Mouse (Mus musculus) thymus, postnatal 4 days (tissue): Measurements from ENCODE around the gene Lmf1.
A peak's percentile ranks its signal among the peaks of the same experiment; 100 is the strongest.

Experiments
- DNase-seq: peaks from one replicate; pipeline ENCODE4 v3.0.0; 2021

Lmf1 gene

DNA sequence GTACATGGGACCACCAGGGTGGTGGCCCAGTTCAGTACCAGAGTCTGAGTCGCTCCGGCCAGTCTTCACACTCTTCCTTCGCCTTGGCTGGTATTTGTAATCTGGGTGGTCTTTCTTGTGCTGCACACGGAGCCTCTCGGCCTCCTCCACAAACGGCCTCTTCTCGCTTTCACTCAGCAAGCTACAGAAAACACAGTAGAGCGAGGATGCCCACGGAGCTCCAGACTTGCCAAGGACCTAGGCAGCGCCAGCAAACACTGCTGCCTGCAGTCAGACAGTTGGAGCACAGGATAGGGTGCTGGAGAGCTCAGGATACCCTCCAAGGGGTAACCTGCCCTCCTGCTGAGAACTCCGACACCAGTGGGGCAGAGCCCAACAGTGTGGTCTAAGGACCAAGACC is 10.0 kb upstream of the Lmf1 start:
- no peak for DNase-seq

DNA sequence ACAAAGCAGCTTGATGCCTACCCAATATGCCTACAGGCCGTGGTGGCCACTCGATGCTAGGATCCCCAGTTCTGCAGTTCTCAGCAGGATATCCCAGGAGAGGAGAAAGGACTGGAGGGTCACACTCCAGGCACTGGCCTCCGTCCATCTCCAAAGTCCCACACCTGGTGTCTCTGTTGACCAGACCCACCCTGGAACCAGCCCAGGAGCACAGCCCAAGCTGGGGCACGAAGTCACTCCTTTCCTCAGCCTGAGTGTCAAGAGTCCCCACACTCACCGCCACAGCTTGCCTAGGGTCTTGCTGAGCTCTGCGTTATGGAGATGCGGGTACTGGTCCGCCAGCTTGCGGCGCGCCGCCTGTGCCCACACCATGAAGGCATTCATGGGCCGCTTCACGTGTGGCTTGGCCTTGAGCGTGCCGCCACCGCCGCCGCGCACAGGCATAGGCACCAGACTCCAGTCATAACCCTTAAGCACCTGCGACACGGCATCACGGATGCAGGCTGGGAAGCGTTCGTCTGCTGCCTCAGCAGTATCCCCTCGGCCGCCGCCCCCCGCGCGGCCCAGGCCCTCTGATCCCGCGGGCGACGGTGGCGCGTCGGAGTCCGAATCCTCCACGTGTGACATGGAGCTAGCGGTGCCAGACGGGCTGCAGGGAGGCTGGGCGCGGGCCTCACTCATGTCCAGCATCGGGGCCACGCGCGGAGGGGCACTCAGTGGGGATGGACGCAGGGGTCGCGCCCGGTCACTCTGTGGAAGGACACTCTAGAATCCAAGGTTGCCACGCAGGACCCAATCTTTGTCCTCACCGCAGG is 8.8 kb upstream of the Lmf1 start:
- DNase-seq: peak; percentile 44

DNA sequence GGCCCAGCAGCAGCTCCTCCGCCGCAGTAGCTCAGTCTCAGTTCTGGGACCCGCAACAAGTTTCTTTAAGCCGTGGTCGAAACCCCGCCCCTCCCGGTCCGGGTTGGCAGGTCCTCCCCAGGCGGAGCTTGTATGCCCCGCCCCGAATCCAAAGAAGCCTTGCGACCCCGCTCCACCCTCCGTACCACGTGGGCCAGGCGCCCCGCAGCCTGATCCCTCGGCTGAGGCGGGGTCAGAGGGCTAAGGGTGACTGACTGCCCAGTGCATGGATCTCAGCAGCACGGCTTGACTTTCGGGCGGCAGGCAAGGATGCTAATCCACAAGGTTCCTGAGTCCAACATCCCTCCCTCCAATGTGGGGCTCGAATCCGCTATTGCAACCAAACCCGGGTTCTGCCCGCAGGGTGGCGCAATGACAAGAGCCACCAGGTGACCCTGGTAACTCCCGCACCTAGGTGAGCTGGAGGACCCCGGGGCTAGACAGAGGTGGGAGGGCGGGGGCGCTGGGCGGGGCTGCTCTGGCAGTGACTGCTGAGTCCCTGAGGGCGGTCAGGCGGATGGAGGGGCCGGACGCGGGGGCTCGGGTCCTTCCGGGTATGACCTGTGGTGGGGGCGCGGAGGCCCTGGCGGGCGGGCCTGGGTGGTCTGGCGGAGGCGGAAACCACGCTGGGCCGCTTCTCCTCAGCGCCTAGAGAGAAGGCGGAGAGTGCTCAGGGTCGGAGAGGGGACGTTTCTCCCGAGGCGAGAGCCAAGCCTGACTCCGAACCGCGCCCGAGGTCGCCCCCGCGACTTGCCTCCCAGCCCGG is 8.0 kb upstream of the Lmf1 start, which contains the start of gene Sox8:
Gene Sox8 (minus strand): TSS at position 39 of the 805 bp plus-strand sequence.
- DNase-seq: peak; percentile 83

DNA sequence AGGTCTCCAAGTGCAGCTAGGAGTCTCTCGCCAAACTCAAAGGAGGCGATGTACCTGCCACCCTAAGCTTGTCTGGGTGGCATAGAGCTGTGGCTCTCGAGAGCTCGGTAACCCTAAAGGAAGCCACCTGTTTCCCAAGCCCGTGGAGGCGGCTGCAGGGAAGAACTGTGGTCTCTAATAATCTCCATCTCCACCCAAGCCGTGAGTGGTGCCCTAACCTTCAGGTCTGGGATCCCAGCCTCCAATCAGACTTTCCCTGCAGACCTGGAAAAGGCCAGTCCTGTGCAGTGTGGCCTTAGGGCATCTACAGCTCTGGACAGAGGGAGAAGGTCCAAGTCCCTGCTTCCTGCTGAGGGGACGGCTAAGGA is 7.4 kb upstream of the Lmf1 start:
- DNase-seq: no peak

DNA sequence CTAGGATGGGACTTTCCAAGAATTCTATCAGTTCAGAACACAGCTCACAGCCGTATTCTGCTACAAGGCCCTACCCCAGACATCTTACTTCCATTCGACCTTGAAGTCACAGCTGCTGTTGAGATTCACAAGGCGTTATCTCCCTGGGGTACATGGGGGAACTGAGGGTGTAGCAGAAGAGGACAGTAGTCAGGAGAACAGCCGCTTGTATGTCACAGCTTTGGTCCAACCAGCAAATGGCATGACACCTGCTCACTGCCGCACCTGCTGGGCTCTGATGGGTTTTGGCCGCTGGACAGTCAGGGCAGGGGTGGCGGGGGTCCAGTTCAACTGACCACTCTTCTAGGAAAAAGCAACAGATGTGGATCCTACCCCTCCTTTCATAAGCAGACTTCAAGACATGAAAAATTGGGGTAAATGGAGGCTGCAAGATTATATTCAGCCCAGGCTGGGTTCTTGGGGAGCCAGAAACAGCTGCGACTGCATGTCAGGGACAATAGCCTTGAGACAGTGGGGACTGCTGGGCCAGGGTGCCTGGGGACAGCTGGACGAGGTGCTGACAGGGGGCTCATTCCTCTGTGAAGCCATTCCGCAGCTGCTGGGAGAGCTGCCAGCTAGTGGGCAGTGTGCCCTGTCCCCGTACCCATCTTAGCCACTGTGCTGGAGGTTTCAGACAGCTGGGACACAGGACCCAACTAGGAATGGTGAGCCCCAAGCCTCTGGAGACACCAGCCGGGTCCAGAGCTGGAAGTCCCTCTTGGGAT is 3.5 kb upstream of the Lmf1 start:
- DNase-seq: no peak

DNA sequence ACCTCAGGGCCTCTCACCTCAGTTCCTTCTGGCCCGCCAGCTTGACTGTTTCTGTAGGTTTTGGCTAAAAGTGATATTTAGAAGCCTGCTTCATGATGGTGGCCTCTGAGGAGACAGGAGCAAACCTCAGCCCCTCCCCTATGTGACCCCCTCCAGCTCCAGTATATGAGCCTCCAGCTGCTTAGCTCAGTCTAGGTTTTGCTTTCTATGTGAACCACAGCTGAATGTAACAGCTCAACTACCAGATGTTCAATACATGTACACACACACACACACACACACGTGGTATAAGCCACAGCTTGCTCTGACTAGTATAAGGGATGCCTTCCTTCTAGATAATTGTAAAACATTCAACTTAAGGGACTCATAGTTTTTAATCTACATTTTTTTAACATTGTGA is 2.9 kb upstream of the Lmf1 start:
- DNase-seq: no peak

DNA sequence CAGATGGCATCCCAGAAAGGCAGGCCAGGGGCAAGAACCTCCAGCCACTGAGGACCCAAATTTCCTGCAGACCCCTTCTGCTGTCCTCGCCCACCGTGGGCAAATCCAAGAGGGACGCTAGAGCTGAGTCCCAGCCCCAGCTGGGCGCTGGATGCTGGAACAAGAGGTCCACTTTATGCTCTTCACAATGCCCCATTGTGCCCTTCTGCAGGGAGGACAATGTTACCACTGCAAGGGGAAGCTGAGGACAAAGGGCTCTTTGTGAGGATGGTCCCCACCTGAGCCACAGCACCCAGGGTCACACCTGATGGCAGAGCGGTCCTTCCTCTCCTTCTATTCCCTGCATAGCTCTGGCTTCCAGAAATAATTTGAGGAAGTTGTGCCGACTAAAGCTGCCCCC is 1.6 kb upstream of the Lmf1 start:
- no peak for DNase-seq

DNA sequence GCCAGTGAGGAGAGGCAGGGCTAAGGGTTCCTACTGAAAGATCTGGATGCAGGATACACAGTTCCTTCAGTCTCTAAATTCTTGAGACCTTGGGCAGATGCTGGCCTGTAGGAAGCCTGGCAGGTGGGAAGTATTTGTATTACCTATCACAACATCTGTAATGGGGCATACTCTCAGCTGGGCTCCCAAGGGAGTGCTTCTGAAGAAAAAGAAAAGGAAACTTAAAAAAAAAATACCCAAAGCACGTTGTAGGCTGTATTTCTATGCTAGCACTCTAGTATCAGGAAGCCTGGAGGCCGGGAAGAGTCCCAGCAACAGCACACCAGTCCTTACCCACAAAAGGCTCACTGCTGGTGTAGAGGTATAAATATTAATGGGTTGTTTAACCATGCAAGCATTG is 1.2 kb upstream of the Lmf1 start:
- no peak for DNase-seq

DNA sequence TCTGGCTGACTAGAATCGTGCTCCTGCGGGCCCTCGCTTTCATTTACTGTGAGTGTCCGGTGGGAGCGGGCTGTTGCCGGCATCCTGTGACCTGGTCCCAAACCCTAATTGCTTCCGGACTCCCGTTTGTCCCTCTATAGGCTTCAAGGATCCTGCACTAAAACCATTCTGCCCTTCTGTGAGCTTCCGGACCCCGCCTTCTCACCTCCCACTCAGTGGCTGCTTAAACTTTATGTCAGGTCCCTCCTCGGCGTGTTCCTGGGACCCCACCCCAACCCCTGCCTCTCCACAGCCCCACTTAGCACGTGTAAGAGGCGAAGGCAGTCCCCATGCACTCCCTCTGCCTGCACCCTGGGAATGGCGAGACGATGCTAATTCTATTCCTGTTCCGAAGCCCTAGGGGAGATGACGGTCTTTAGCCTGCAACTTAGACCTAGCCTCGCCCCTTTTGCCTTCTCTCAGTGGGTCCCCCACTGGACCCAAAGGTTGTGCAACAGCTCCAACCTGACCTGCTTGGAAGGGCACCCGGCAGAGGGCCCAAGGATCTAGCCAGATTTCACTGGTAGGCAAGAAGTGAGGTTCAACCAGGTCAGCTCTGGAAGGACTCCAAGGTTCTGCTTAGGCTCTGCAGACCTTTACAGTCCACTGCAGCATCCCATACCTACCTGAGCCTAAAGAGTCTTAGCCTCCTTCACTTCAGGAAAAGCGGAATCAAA is 605 bp downstream of the Lmf1 start:
- no peak for DNase-seq

DNA sequence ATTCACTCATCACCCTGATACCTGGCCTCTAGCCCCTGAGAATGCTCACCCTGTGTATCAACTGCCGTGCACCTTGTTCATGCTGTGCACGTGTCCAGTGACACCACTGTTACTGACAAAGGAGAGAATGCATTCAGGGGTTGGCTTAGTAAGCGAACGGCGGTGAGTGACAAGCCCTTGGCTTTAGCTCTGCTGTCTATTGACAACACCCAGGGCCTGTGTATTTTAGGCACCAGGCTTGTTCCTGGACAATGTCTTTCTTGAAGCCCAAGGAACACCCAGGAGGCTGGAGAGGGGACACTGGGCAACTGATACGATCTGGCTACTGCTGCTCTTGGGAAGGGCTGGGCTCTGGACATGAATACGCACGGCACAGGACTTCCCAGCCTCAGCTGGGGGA is 3.2 kb downstream of the Lmf1 start:
- no peak for DNase-seq

DNA sequence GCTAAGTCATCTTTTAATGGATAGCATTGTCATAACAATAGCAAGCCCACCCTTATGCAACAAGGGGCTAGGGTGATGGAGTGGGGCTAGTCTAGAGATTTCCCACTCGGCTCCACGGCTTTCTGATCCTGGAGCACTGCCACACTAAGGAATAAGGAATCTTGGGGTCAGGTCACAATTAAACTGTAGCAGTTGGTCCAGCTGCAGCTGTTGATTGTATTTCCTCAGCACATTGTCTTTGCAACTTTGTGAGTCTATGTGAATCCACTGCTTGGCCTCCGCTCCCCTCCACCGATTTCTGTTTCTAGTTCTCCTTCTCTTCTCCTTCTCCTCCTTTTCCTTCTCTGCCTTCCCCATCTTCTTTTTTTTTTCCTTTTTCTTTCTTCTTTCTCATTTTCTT is 4.2 kb downstream of the Lmf1 start:
- no peak for DNase-seq

DNA sequence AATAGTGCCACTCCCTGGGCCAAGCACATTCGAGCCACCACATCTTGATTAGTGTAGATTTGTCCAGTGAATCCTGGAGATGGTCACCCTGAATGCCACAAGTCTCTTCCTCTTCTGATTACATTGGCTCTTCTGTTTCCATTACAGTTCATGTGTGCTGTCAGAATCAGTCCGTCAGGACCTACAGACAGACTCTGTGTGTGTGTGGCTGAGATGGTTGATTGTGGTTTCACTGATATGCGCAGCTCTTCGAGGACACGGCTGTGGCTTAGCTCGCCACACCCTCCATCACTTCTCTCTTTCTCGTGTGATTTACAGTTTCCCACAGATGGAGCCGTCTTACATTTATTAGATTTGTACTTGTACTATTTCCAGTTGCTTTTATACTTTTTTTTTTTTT is 5.0 kb downstream of the Lmf1 start:
- DNase-seq: no peak

DNA sequence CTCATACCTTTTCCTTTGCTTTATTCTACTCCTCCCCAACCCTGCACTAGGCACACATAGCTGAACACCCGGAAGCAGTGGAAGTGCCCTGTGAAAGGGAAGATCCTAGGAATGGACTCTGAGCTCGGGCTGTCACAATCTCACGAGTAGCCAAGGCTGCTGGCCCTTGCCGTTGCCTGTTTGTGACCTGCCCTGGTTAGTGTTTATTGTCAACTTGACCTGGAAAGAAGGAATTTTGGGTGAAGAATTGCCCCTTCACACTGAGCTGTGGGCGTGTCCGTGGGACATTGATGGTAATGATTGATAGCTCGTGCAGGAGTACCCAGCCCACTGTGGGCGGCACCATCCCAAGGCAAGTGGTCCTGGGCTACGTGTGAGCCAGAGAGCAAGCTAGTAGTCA is 5.8 kb downstream of the Lmf1 start:
- DNase-seq: no peak

DNA sequence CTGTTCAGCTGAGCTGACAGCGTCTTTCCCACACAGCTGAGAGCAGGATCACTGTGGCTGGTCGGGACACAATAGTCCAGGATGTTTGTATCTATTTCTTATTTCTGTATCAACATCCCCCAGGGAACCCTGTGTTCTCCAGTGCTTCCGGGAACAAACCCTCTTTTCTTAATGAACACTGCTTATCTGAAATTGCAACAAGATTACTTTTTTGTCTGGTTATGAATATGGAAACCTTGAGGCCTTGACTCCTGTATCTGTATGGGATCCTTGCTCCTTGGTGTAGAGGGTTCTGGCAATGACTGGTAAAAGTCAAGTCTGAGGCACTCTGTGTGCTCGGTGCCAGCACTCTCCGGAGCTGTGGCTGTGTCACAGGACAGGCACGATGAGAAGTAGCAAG is 11.2 kb downstream of the Lmf1 start:
- DNase-seq: no peak

DNA sequence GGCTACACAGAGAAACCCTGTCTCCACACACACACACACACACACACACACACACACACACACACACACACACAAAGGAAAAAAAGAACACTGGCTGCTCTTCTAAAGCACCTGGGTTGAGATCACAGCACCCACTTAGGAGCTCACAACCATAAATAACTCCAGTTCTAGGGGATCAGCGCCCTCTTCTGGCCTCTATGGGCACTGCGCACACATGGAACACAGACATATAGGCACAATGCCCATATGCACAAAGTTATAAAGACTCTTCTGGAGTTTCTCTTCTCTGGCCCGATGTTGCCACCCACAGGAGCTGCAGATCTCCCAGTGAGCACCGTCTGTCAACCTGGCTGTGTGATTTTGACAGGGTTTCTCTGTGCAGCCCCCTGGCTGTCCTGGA is 12.1 kb downstream of the Lmf1 start:
- peak; percentile 34 for DNase-seq

DNA sequence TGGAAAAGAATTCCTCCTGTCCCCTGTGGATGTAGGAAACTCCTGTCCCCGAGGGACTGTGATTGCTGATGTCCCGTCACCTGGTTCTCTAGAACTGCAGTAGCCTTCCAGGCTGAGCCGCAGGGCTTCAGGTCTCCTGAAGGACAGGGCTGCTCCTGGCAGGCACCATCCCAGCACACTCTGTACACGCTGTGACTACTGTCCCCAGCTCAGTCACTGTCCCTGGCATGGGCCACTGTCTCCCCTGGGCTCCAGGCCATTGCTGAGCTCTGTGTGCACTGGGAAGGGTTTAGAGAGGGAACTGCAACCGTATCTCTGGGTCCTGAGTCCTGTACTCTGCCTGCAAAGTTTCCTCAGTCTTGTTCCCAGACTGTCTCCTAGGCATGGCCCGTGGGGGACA is 13.5 kb downstream of the Lmf1 start:
- no peak for DNase-seq

DNA sequence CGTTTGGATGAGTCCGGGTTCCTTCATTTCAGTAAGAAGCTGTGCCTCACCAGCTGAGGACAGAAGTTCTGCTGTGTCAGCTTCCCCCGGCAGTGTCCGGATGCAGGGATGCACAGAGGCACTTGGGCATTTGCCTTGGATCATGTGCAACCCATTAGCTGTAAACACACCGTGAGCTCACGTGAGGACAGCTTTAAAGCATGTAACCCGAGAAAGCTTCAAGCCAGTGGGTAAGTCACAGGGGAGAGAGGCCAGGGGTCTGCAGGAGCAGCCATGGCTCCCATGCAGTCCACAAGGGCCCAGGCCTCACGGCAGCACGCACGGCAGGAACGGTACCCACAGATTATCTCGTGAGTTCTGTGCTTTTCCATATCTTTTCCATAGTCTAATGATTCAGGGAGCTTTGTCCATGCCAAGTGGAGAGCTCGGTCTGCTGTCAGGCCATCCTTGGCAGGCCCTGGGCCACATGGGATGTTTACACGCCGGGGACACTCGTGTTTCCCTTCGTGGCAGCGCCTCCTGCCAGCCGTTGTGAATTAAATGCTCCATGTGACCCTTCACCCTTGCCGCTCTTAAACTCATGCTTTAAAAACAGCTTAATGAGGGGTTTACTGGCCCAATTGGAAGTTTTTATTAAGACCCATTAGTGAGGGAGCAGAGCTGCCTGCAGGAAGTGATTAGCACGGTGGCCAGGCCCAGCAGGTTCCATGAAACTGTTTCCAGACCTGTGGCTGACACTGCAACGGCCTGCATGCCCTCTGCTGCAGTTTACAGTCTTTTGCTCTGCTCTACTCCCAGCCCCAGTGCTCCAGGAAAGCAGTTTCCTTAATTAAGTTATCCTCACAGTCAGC is 14.8 kb downstream of the Lmf1 start:
- no peak for DNase-seq

DNA sequence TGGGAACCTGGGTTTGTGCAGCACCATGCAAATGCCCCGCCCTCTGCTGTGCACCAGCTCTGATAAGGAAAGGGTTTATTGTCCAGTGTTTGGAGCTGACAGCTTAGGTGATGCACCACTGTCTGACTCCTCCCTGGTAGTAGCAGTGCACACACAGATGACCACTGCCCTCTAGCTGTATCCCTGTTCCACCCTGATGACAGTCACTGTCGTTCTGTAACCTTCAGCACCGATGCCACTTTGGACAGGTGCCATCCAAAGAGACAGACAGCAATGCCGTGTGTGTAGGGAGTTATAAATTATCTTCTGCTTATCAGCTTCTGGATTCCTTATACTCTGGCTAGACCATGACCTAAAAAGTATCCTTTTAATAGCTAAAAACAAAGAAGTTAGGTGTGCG is 16.6 kb downstream of the Lmf1 start:
- no peak for DNase-seq

DNA sequence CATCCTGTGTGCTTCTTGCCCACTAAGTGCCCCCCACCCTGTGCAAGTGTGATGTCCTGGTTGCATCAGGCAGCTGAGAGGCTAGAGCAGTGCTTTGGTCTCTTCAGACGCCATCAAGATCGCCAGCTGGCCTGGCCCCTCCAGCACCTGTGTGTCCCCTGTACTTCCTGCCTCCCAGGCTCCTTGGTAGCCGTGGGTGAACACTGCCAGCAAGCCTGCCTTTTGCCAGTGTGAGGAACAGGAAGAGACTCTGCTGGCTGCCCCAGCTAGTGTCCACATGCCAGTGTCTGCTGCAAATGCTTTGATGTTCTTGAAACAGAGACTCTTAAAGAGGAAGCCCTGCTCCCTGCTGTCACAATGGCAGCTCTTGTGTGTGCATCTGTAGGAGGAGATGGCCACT is 18.7 kb downstream of the Lmf1 start:
- no peak for DNase-seq

DNA sequence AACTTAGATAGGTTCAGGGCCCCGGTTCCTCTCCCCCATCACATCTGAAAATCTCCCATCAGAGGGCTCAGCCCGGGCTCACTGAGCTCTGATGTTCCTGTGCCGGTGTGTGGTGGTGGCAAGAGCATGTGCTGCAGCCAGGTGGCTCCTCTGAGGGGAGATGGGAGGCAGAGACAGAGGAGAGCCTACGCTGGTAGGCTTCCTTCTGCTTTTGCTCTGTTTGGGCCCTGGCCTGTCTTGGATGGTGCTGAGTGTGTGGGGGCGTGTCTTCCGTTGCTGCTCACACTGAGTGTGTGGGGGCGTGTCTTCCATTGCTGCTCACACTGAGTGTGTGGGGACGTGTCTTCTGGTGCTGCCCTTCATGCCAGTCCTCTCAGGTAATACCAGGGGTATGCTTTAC is 23.5 kb downstream of the Lmf1 start:
- peak; percentile 68 for DNase-seq

DNA sequence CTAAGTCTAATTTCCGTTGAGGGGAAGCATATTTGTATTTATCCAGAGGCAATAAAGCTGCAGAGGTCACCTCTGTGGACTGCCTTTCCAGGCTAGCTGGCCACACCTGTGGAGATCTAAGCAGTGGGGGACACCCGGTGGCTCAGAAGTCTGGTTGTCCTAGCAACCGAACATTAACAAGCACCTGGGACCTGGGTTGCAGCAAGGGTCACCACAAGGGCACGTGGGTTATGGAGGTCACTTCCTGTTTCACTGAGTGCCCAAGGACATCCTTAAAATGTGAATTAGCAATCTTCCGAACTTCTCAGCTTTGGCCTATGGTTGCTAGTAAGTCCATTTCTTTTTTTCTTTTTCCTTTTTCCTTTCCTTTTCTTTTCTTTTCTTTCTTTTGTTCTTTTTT is 25.3 kb downstream of the Lmf1 start:
- DNase-seq: no peak

DNA sequence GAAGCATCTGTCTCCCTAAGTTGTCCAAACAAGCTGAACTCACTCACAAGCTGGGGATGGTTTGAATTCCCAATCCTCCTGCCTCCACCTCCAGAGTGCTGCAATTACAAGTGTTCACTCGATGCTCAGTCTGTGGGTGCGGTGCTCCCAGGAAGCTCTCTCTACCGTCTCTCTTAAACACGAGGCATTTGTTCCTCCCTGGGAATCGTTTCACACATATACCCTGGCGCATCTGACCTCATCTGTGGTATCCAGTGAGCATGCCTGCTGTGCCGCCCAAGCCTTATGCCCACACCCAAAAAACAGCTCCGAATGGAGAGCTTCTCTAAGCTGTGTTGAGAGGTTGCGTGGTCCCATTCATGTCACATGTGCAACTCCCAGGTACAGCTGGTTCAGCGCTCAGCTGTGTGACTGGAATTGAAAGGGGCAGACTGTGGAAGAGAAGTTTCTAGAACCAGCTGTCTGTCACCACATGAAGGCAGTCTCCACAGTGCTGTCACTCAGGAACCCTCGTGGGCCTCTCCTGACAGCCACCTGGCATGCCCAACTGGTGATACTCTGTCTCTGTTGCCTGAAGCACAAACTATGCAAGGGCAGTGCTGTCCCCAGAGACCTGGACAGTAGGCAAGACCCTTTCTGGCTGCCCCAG is 29.4 kb downstream of the Lmf1 start:
- DNase-seq: peak; percentile 73
